Mouse (Mus musculus) embryonic facial prominence, embryonic 12.5 days (tissue): ENCODE measurements around the gene Eif3f. TPM values are rescaled to one million over a fixed set of nuclear protein-coding genes. Genes with fewer than 3 reads are reported as not detected.

Experiments used
- ATAC-seq: fragments of 200-750 bp; cut with Nextera tagmentation; 2 replicates; pipeline ENCODE4 v1.8.0; 2017; ENCODE audit not compliant: insufficient number of reproducible peaks, insufficient read depth, low FRiP score, low TSS enrichment
- H3K27ac ChIP-seq: fragments of 300-500 bp; sonication (generic); 2 replicates; pipeline ENCODE4 v1.5.1; 2016; ENCODE audit warnings: mild to moderate bottlenecking
- H3K27me3 ChIP-seq: fragments of 300-500 bp; sonication (generic); 2 replicates; pipeline ENCODE4 v1.6.1; 2016; ENCODE audit warnings: mild to moderate bottlenecking, moderate library complexity
- H3K36me3 ChIP-seq: fragments of 300-500 bp; sonication (generic); 2 replicates; pipeline ENCODE4 v1.6.1; 2016; ENCODE audit warnings: mild to moderate bottlenecking
- H3K4me1 ChIP-seq: fragments of 300-500 bp; sonication (generic); 2 replicates; pipeline ENCODE4 v1.6.1; 2016
- H3K4me2 ChIP-seq: fragments of 300-500 bp; sonication (generic); replicated peaks from 2 replicates; pipeline ENCODE4 v1.6.1; 2016; ENCODE audit warnings: mild to moderate bottlenecking, moderate library complexity
- H3K4me3 ChIP-seq: fragments of 300-500 bp; sonication (generic); 2 replicates; pipeline ENCODE4 v1.5.1; 2016; ENCODE audit warnings: mild to moderate bottlenecking
- H3K9ac ChIP-seq: fragments of 300-500 bp; sonication (generic); 2 replicates; pipeline ENCODE4 v1.6.1; 2016; ENCODE audit warnings: mild to moderate bottlenecking, moderate library complexity
- H3K9me3 ChIP-seq: fragments of 300-500 bp; sonication (generic); 2 replicates; pipeline ENCODE4 v1.6.1; 2016; ENCODE audit warnings: mild to moderate bottlenecking, moderate library complexity
- WGBS: fragments of 180-500 bp; shearing (Covaris S2); methylation state at CpG from one replicate; pipeline ENCODE4 v1.1.7; 2016; 5-methylcytosine and 5-hydroxymethylcytosine counted together
- polyA plus RNA-seq: library from polyadenylated mRNA; unstranded; fragments of >200 nt; fragmentation: Nextera tagmentation; extraction: Ambion mirVana; gene quantifications from 2 replicates; pipeline ENCODE4 v1.2.1, GENCODE M21; 2016

Gene Eif3f
- polyA plus RNA-seq, 1 experiment from 2014 or later = 93.5 TPM

GRCm38 (mm10) chr7:108985934-108986708, 51.9 kb downstream of the Eif3f start:
- Histone ChIP-seq H3K9ac (no peak overlapping the region; the same call in 1 of the 2 replicates), H3K4me3 (no peak overlapping the region), H3K27me3 (no peaks in the 10 kb centered on the region), H3K9me3 (no peaks in the 10 kb centered on the region), H3K27ac (no peak overlapping the region), H3K4me2 (no peak overlapping the region), H3K4me1 (no peaks in the 10 kb centered on the region), H3K36me3 (no peaks in the 10 kb centered on the region)
- WGBS = 73% methylated on average over 2 of the region's 3 CpGs
- no peak for ATAC-seq

DNA sequence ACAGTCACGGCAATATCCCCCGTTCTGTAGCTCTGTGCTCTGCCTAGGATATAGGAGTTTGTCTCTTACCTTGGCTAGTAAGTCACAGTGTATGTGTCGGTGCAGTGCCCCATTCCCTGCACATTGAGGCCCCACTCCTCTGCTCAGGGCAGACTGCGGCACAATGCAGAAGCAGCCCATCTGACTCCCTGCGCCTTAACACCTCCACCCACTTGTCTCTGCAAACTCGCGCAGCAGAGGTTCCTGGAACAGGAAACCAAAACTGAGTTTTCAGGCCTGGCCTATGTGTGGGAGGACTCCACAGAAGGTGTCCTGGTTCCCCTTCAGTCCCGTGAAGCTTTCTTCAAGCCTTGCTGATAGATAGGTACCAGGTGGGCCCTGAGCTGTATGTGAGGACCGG, 57.0 kb downstream of the Eif3f start:
- no peaks in the 10 kb centered on the region for H3K27me3 ChIP-seq
- no peak overlapping the region for H3K4me2 ChIP-seq
- 93% methylated on average over 9 of the region's 9 CpGs for WGBS
- no peak overlapping the region for H3K9ac ChIP-seq
- no peak for ATAC-seq
- H3K4me3 ChIP-seq = no peak overlapping the region
- no peaks in the 10 kb centered on the region for H3K9me3 ChIP-seq
- no peaks in the 10 kb centered on the region for H3K4me1 ChIP-seq
- no peak overlapping the region for H3K27ac ChIP-seq
- H3K36me3 ChIP-seq = no peaks in the 10 kb centered on the region

Other genes starting within 250 kb of the Eif3f start
- gene Olfr512, start 221.1 kb upstream of the Eif3f start, polyA plus RNA-seq = not detected in 2 replicates
- not detected in 2 replicates for gene Olfr513, start 183.4 kb upstream of the Eif3f start, polyA plus RNA-seq
- gene Olfr514, start 108.4 kb upstream of the Eif3f start, polyA plus RNA-seq = not detected in 2 replicates
- not detected in 2 replicates for gene Olfr516, start 83.9 kb upstream of the Eif3f start, polyA plus RNA-seq
- not detected in 2 replicates for gene Olfr517, start 62.0 kb upstream of the Eif3f start, polyA plus RNA-seq
- not detected in 2 replicates for gene Olfr518, start 49.4 kb upstream of the Eif3f start, polyA plus RNA-seq
- gene Olfr519, start 40.0 kb upstream of the Eif3f start, polyA plus RNA-seq = not detected in 2 replicates
- gene Nlrp10, start 4.2 kb upstream of the Eif3f start, polyA plus RNA-seq = 0.04 and 0.08 TPM in 2 replicates
- 7.3 and 9.2 TPM in 2 replicates for gene Tub, start 15.9 kb downstream of the Eif3f start, polyA plus RNA-seq
- gene Ric3, start 148.9 kb downstream of the Eif3f start, polyA plus RNA-seq = 5.3 and 6.4 TPM in 2 replicates
- 20.8 and 21.0 TPM in 2 replicates for gene Lmo1, start 240.8 kb downstream of the Eif3f start, polyA plus RNA-seq